Mouse (Mus musculus) lung, adult 18-20 months (tissue): ENCODE data around the gene 4931428F04Rik.
"Not testable (repeated sequence)": the region's sequence is repeated elsewhere in the genome, so short reads cannot be mapped to it uniquely, and the experiment has no call there.

Experiments used
- DNase-seq, 2 experiments: peaks; one replicate each; pipeline ENCODE4 v3.0.0; 2022; ENCODE audit warnings: mixed read lengths in 2 of 2

The 4931428F04Rik gene

DNA sequence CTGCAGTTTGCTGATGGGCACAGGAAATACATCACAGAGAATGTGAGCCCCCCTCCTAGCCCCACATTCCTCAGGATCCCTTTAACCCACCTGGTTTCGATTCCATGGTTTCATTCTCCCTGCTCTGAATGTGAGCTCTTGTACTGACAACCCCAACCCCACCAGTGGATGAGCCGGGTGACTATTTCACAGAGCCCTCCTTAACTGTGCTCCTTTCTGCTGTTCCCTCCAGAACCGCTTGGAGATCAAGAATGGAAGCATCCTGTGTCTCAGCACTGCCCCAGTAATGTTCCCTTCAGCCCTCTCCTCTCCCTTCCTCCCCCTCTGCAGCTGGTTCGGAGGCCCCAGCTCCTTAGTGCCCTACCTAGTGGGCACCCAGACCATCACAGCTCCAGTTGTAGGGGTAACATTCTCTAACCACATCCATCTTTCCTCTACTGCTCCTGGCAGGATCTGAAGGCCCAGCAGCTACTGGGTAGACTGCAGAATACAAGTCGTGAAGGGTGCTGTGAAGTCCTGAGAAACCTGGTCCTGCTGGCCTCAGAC, 16.6 kb upstream of the 4931428F04Rik start:
- DNase-seq: no peak

DNA sequence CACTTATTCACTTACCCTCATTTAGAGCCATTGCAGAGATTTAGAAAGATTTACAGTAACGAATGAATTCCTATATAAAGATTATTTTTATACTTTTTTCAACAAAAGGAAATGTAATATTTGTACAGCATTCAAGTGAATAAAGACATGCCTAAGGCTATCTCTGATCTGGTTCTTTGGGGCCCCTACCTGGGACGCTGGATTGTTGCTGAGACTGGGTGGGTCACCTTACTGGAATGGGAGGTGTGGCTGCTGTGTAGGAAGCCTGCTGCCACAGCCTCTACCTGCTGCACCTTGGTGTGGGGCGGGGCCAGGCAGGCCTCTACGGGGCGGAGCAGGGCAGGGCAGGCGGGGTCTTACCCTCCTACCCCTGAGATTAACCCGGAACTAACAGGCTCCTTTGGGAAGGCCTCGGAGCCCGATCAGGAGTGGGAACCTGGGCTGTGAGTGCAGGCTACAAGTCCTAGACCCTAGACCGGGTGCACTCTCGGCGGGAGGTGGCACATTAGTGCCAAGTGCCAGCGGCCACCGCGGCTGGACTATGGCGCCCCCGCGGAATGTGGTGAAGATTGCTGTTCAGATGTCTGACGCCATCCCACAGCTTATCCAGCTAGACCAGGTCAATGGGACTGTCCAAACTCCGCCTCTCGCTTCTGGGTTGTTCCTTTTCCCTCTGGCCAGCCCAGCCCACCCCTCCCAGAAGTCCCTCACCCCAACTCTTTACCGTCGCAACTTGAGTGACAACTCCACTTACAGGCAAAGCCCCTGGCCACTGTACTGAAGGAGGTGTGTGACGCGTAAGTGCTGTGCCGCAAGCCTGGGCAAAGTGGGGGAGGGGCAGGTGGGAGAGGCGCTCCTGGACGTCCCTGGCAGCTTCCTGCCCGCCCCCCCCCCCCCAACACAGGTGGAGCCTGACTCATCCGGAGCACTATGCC, 15.8 kb upstream of the 4931428F04Rik start, which contains the start of gene Elmo3:
Elmo3 (plus strand) TSS at position 391 of the 935 bp plus-strand sequence.
- DNase-seq: peak; percentile 90 to 93

DNA sequence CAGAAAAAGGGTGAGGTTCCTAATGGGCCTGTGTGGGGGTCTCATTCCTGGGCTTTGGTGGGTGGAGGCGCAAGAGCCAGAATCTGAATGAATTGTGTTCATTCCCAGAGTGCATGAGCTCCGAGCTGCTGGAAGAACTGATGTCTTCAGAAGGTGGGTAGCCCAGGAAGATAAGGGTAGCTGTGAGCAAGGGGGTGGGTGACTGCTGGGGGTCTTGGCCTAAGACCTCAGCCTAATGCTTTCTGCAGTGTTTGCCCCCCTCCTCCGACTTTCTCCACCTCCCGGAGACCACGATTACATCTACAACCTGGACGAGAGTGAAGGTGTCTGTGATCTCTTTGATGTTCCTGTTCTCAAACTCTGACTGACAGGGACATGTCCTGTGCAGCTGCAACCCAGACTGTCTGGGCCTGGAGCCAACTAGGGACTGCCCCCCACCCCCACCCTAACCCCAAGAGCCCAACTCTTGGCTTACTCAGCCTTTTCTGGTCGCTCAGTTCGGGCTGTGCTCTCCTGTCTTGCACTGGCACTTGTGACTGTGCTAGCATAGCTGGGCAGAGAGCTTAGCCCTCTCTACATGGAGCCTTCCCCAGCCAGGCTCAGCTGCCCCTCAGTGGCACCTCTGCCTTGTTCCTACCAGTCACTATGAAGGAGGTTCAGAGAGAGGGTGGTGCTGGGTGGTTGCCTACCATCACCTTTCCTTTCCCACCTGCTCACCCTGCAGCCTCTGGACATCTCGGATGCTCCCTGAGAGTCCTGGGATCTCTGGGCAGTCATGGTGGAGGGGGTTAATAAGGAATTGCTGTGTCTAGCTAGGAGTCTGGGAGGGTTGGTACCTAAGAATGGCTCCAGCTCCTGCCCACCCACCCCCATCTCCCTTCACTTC, 14.9 kb upstream of the 4931428F04Rik start:
- DNase-seq: no peak

DNA sequence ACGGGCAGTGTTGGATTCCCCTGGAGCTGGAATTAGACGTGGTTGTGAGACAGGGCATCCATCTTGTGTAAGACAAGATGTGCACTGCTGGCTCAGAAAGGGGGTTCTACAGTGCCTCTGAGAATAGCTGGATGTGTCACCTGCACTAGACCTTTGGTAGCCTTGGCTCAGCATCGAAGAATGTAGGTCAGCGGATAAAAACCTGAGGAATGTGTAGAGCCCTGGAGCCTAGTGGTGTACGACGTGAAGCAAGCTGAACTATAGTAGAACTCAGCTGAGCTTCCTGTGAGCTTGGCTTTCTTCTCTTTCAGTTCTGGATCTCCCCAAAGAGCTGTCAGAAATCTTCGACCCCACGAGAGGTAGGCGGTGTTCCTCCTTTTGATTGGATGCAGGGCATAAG, 14.2 kb upstream of the 4931428F04Rik start:
- peak in 1 of 2 experiments; percentile 34 for DNase-seq

DNA sequence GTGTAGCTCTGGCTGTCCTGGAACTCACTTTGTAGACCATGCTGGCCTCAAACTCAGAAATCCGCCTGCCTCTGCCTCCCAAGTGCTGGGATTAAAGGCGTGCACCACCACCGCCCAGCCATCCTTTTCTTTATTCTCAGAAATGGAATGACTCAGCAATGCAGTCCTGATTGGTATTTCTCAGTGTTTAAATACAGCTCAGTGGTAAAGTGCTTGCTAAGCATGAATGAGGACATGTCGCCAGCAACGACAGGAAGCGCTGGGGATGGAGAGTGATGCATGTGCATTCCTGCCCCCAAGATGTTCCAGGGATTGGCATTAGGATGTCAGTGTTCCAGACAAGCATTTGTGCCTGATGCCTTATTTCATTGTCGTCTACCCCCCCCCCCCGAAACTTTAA, 13.7 kb upstream of the 4931428F04Rik start:
- DNase-seq: no peak

DNA sequence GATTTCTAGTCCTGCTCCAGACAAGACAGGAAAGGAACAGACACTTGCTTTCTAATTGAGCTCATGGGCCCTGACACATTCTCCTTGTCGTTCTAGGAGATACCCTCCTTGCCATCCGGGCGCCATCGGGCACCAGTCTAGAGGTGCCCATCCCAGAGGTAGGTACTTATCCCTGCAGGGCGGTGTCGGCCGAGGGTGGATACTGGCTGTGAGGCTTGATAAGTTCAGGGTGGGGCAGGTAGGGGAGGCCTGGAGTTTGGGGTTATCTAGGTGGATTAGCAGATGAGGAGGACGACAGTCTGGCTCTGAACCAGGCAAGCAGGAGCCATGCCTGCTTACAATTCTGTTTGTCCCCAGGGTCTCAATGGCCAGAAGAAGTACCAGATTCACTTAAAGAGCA, 10.3 kb upstream of the 4931428F04Rik start:
- DNase-seq: no peak

DNA sequence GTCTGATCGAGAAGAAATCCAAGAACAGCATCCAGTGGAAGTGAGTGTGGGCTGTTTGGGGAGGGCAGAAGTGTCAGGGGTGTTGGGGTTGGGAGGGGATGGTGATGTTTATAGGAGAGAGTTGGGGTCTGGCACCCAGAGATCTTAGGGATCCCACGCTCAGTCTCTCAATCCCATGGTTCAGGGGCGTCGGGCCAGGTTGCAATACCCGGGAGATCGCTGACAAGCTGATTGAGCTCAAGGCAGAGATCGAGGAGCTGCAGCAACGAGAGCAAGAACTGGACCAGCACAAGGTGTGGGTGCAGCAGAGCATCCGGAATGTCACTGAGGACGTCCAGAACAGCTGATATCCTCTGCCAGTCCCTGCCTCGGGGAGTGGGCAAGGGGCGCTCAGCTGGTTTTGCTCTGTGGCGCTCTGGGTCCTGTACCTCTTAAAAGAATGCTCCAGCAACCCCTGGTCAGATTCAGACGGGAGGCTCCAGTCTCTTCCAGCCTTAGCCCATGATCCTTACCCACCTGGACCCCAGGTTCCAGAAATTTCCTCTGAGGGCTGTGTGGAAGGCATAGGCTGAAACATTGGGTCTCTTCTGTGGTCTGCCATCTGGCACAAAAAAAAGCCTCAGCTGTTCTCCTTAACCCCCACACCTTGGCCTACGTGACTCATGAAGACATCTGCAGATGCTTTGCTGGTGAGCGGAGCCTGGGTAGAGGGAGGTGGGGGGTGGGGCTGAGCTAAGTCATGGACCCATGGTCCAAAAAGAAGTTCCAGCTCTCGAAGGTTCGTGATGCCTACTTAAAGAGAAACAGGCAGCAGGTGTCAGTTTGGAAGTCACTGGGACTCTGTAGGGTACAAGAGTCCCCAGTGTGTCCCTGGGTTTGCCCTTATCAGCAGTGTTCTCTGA, 8.9 kb upstream of the 4931428F04Rik start:
- DNase-seq: no peak

DNA sequence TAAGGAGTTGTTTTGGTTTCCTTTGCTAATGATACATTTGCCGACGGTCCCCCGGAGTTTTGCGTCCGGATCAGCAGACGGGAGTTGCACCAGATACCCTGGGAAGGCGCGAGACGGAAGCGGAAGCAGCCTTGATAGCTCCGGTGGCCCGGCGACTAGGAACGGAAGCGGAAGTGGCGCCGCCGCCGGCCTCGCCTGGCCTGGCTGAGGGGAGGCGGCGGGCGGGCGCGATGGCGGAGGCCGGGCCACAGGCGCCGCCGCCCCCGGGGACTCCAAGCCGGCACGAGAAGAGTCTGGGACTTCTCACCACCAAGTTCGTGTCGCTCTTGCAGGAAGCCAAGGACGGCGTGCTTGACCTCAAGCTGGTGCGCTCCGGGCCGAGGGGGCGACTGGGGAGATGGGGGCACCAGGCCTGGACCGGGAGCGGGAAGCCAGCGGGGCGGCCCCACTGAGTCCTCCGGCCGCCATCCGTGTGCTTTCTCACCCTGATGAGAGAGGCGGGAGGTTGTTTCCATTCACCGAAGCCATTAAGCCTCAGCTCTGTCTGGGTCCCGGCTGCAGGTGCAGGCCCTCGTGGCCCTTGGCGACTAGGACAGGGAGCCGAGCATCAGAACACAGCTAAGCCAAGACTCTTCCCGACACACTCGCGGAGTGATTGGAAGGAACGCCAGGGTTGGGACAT, 8.0 kb upstream of the 4931428F04Rik start, which contains the start of gene E2f4:
E2f4 (plus strand) TSS at position 153 of the 682 bp plus-strand sequence.
- peak; percentile 93 to 95 for DNase-seq

DNA sequence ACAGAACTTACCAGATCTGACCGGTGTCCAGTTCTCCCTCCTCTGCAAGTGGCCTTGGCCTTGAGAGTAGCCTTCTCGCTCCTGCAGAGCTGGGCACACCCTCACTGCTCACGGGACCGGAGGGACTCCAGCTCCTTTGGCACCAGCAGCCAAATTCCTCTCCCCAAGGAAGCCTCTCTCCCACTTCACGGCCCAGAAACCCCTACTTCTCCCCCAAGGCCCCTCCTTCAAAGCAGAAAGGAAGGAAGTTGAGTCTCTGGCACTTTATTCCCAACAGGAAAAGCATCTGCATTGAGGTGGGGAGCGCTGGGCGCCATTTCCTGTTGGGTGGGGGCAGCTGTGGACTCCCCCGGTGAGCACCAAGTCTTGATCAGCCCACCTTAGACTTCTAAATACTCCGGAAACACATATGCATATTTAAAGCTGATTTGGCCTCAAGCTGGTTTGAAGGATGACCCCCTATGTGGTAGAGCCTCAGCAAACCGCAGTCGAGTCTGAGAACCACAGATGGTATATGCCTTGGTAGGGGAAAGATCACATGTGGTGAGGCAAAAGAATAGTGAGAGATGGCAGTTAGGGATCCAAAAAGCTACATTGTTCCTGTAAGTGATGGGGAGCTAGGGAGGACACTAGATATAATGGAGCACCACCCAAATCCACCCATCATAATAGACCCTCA, 6.4 kb upstream of the 4931428F04Rik start, which contains the start of gene Exoc3l:
Exoc3l (minus strand) TSS at position 207 of the 679 bp plus-strand sequence.
- DNase-seq: peak; percentile 40 to 45

DNA sequence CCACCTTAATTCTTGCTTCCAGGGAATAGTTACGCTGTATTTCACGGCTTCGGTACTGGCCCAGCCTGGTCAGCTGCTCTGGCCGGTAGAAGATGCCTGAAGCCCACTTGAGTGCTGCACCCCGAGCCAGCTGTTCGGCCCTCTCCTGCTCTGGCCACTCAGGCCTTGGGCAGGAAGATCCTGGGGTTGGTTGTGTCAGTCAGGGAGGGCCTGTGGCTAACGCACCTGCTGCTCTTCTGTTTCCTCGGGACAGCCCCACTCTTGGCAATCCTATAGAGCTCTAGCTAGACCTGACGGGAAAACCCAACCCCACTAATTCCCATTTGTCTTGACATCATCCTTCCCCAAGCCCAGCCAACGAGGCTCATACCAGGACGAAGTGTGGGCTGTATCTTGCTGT, 5.6 kb upstream of the 4931428F04Rik start:
- no peak for DNase-seq

DNA sequence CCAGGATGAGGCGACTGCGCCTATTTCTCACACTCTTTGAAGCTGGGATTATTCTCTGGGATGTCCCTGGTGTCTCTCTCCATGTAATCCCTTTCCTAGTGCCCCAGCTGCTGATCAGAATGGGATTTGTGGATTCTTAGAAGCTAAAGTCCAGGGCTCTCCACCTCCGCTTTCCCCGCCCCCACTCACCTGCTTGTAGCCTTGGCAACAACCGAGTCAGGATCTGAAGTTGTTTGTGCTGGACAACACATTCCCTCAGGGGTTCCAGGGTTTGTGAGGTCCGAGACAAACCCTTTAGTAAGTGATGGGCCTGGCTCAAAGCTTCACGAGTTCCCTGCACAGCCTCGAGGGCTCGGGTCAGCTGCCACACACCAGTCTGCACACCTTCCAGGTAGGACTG, 5.1 kb upstream of the 4931428F04Rik start:
- DNase-seq: peak in 1 of 2 experiments; percentile 45

DNA sequence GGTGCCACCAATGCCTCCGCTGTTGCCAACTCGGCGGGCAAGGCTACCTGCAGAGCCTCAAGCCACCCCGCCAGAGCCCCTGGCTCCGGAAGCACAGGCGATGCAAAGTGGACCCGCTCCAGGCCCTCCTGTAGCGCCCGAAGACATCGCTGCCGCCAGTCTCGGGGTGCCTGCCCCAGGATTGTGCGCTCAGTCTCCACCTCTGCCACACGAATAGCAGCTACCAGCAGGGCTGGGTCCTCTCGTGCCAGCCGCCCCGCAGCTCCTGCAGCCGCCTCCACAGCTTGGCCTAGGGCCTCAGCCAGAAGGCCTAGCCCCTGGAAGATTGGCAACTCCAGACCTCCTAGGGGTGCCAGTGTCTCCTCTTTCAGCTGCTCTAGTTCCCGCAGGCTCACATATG, 3.7 kb upstream of the 4931428F04Rik start:
- no peak for DNase-seq

DNA sequence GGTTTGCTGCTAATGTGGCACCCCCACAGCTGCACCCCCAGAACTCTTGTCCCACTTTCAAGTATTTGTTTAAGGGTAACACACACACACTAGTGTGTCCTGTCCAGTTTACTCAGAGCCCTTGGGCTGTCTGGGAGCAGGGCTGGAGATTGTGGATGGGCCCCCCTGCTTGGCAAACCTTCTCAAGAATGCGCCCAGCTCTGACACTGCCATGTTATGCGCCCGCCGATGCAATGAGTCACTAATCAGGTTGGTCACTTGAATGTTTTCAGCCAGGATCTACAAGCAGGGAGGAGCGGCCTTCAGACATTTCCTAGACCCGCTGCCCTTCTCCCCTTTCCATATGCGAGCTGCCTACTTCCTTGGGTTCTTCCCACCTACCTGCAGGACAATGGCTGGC, 2.8 kb upstream of the 4931428F04Rik start:
- DNase-seq: no peak

DNA sequence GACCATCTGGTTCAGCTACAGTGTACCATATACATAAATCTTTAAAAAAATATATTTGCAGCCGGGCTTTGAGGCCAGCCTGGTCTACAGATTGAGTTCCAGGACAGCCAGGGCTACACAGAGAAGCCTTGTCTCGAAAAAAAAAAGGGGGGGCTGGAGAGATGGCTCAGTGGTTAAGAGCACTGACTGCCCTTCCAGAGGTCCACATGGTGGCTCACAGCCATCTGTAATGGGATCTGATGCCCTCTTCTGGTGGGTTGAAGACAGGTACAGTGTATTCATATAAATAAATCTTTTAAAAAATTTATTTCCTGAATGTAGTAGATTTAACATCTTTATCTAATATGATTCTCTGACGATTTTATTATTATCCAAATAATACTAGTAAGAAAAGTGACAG, 2.1 kb upstream of the 4931428F04Rik start:
- not testable (repeated sequence) for DNase-seq

DNA sequence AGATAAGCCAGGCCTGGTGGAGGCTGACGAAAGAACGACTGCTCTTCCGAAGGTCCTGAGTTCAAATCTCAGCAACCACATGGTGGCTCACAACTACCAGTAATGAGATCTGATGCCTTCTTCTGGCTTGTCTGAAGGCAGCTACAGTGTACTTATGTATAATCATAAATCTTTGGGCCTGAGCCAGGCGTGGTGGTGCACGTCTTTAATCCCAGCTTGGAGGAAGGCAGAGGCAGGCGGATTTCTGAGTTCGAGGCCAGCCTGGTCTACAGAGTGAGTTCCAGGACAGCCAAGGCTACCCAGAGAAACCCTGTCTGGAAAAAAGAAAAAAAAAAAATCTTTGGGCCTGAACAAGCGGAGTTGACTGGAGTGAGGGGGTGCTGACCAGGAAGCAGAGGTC, 1.7 kb upstream of the 4931428F04Rik start:
- DNase-seq: not testable (repeated sequence)

DNA sequence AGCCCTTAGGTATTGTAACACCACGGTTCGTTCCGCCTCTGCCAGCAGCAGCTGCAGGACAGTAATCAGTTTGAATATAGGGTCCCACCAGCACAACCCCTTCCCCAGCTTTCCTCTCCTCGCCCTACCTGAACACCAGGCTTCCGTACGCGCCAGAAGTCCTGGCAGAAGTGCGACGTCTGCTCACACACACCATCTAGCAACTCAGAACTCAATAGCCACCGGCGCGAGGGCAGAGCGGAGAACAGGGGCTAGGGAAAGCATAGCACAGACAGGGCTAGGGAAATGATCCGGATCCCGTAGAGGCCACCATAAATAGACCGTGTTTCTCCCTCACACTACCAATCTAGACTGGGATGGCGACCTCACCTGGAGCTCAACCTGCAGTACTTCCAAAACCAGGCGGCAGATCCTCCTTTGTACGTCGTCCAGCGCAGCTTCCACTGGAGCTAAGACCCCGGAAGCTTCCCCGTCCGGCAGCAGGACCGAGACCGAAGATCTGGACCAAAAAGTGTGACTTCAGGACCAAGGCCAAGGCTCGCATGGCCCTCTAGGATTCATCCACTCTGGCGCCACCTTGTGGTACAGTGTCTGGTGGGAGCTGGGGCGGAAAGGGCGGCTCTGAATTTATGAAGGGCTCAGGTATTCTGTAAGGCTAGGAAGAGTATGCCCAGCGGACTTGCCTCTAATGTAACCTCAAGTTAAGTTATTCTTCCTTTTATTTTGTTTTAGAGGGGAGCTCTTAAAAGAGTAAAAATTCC, 1.1 kb upstream of the 4931428F04Rik start:
- DNase-seq: peak; percentile 85 to 91

DNA sequence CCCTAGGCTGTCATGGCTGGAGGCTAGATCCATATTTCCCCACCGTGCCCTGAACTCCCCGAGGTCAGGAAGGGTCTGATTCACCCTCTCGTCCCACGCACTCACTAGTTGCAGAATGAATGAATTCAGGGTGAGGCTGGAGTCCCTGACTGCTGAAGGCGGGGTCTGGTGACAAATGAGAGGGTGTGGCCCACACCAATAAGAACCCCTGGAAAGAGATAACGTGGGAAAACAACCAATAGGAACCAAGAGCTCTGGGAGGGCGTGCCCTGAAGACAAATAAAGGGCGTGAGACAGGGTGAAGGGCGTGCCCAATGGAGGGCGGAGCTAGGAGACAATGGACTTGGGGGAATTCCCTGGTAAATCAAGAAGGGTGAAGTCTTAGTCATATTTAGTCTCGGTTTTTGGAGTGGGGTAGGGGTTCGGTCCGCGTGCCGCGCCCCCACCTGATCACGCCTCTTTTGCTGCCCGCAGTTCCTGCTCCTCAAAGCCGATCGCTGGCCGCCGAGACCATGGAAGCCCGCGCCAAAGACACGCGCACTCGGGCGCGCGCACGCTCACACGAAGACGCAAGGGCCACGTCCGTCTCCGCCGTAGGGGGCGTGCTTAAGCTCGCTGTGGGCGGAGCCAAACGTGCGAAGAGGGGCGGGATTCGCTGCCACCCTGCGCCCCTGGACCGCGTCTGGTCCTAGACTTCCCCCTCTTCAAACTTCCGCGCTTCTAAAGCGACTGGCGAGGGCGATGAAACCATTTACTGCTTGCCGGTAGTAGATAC, 519 bp downstream of the 4931428F04Rik start:
- DNase-seq: peak; percentile 92 to 94

DNA sequence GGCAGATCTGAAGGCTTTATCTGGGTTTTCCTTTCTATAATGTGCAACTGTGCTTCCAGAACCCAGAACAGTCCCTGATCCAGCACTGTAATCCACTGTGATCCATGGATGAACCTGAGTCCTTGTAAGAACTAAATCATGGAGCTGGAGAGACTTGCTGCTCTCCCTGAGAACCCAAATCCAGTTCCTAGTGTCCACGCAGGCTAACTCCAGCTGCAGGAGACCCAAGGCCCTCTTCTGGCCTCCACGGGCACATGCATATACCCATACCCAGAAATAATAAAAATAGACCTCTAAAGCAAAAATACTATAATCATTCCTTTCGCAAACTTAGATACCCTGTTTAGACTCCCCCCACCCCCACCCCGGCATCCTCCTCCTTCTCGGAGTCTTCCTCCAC, 1.4 kb downstream of the 4931428F04Rik start:
- DNase-seq: no peak

DNA sequence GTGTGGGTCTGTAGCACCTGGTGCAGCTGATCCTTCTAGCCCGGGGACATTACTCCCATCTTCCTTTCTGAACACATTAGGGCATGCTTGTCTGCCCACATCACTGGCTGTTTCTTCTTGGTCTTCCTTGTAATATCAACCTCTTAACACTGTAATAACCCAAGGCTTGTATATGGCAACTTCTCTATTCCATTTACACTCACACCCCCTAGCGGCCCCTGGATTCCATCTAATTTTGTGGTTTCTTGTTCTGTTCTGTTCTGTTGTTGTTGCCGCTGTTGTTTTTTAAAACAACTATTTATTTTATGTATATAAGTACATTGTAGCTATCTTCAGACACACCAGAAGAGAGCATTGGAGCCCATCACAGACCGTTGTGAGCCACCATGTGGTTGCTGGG, 2.8 kb downstream of the 4931428F04Rik start:
- no peak for DNase-seq
